Mouse (Mus musculus) urinary bladder, postnatal 36 days (tissue): ENCODE measurements around the gene Fam171a2.

Source experiments
- DNase-seq, 2 experiments: peaks; one replicate each; pipeline ENCODE4 v3.0.0; 2022; ENCODE audit warnings: low spot score in 2 of 2, mixed read lengths in 1 of 2

Fam171a2 gene

GRCm38 (mm10) chr11:102434816-102435705 is 12.4 kb downstream of the Fam171a2 start:
- no peak for DNase-seq

GRCm38 (mm10) chr11:102434406-102434805 is 13.1 kb downstream of the Fam171a2 start:
- DNase-seq, result peak; percentile 73 to 84

DNA sequence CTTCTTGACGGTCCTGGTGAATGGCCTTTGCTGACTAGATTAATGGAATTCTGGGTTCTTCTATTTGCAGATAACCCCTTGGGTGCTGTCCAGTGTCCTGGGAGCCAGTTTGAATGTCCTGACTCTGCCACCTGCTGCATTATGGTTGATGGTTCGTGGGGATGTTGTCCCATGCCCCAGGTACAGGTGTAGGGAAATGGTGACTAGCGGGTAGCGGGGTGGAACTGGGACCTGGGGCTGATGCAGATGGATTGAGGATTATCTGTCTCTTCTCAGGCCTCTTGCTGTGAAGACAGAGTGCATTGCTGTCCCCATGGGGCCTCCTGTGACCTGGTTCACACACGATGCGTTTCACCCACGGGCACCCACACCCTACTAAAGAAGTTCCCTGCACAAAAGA is 13.6 kb downstream of the Fam171a2 start:
- no peak for DNase-seq

- DNase-seq, result peak in 1 of 2 experiments; percentile 71
Measured at GRCm38 (mm10) chr11:102432896-102433295, 14.6 kb downstream of the Fam171a2 start.

GRCm38 (mm10) chr11:102432115-102432843 is 15.2 kb downstream of the Fam171a2 start:
- no peak for DNase-seq

- DNase-seq, result no peak
Measured at GRCm38 (mm10) chr11:102431728-102432114, 15.8 kb downstream of the Fam171a2 start.

- DNase-seq, result peak; percentile 77 to 78
Measured at GRCm38 (mm10) chr11:102431018-102431645, 16.4 kb downstream of the Fam171a2 start.

- DNase-seq, result peak; percentile 81 to 88
Measured at GRCm38 (mm10) chr11:102430121-102431017, 17.1 kb downstream of the Fam171a2 start, which contains the start of gene Grn. TSS of gene Grn (plus strand) at chr11:102430315.

DNA sequence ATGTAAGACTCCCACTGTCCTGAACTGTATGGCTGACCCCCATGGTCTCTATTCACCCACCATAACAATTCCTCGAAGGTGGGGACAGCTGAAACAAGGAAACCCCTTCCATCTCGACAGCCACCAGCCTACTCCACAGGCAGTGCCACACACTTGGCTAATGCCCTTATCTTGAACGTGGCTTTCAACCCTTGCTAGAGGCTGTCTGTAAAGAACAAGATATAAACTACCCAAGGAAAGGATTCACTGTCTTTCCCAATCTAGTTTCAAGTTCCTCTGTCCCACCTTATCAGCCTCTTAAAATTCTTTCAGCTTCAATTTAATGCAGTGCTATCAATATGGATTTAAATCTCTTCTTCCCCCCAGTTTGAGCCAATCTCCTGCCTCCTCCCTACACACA is 17.9 kb downstream of the Fam171a2 start:
- DNase-seq, result no peak

GRCm38 (mm10) chr11:102428981-102429540 is 18.4 kb downstream of the Fam171a2 start:
- no peak for DNase-seq

- no peak for DNase-seq
Measured at GRCm38 (mm10) chr11:102425555-102426316, 21.7 kb downstream of the Fam171a2 start.

DNA sequence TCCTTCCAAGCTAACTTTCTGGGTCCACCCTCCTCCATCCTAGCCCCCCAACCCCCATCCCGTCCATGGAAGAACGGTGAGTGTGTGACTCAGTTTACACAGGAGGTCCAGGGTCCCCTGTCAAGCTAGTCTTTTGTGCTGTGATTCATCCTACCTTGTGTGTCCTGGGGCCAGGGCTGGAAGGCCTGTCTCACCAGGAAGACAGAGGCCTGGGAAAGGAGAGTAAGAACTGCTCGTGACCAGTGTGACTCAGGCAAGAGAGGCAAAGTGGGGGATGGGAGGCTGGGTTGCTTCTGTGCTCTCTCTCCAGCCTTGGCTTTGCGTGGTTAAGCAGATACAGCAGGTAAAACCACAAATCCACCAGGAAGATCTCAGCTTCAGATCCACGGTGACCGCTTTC is 22.8 kb downstream of the Fam171a2 start:
- DNase-seq, result no peak

DNA sequence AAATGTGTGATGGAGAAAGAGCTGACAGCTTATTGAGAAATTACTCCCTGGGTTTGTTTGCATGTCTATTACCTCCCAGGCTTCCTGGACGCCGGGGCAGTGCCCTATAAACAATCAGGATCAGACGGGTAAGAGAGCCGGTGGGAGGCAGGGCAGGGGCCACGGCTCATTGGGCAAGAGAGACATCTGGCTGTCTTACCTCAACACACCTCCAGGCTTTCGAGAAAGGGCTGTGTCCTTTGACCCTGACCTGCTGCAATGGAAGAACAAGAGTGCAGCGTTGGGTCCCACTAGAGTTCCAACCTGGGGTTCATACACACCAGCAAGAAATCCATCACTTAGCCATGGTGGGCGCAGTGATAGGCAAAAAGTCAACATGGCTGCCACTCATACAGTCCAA is 25.9 kb downstream of the Fam171a2 start:
- DNase-seq, result no peak

GRCm38 (mm10) chr11:102418887-102419286 is 28.6 kb downstream of the Fam171a2 start:
- no peak for DNase-seq

DNA sequence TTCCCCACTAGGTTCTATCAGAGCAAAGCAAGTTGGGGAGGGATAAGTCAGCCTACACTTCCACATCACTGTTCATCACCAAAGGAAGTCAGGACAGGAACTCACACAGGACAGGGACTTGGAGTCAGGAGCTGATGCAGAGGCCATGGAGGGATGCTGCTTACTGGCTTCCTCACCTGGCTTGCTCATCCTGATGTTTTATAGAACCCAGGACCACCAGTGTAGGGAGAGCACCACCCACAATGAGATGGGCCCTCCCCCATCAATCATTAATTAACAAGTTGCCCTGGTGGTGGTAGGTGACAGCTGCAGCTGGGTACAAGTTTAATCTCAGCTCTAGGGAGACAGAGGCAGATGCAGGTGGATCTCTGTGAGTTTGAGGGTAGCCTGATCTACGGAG is 30.3 kb downstream of the Fam171a2 start:
- DNase-seq, result no peak

- no peak for DNase-seq
Measured at GRCm38 (mm10) chr11:102415034-102415802, 32.3 kb downstream of the Fam171a2 start.

DNA sequence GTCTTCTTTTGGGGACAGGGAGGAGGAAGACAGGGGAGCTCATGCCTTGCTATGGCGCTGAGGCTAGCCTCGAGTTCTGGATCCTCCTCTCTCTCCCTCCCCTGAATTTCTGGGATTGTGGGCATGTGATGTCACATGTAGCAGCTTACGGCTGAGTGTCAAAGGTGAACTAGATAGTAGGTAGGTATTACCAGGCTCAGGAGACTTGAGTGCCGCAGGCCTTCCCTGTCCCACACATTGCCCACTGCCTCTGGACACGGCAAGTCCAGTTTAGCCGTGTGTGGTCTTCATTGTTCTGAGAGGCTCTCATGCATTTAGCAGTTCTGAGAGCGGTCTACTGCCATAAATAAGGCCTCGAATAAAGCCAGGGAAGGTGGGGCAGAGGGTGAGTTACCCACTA is 34.4 kb downstream of the Fam171a2 start:
- no peak for DNase-seq

DNA sequence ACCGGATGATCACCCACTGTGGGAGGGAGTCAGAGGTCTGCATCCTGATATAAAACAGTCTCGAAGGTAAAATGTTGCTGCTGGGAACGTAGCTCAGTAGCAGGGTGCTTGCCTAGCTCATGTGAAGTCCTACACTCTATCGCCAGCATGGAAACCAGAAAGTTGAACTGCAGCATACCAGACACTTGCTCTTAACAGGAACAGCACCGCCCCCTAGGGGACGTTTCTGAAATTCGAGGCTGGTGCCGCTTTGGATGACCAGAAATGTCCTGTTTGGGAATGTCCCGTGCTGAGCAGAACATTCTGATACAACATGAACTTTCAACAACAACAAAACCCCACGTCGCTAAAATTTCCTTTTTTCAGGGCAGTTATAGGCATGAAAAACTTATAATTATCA is 35.8 kb downstream of the Fam171a2 start:
- peak; percentile 90 to 92 for DNase-seq

- no peak for DNase-seq
Measured at GRCm38 (mm10) chr11:102411061-102411460, 36.4 kb downstream of the Fam171a2 start.
